Mouse (Mus musculus) regulatory T cell (primary cell): ENCODE data around the gene Enpep.

Experiments used
- in situ Hi-C: fragments of 300-600 bp; cut with MboI, MseI; formaldehyde crosslinking; loops from one replicate; pipeline ENCODE4 v1.15.1; 2025; ENCODE audit warnings: high pct_unique_total_duplicates

The Enpep gene

GRCm38 (mm10) chr3:129332586-129332985, at the start of gene Enpep:
Gene Enpep (minus strand): TSS chr3:129332720.
- in situ Hi-C loops: no loop called here

DNA sequence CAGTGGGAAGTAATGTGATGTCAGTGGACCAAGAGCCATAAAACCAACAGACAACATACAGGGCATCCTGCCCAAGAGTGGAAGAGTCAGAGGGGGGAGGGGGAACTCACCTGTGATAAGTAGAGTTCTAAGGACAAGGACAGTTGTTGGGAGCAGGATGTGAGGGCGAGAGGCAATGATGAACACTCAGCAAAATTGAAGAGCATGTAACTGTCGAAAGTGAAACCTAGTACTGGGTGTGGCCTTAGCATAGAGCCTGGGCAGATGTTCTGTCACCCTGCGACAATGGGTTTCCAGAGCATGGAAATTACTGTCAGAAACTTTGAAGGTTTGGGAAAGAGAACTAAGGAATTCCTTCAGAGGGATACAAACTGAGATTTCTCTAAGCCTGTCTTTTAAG, 46.6 kb upstream of the Enpep start:
- in situ Hi-C loops: no loop called here

- in situ Hi-C loops: no loop called here
Observed at GRCm38 (mm10) chr3:129375087-129375486, 42.6 kb upstream of the Enpep start.

- in situ Hi-C loops: no loop called here
Observed at GRCm38 (mm10) chr3:129373108-129373507, 40.6 kb upstream of the Enpep start.

GRCm38 (mm10) chr3:129369491-129369890, 37.0 kb upstream of the Enpep start:
- in situ Hi-C loops: no loop called here

- in situ Hi-C loops: no loop called here
Observed at GRCm38 (mm10) chr3:129365919-129366318, 33.4 kb upstream of the Enpep start.

DNA sequence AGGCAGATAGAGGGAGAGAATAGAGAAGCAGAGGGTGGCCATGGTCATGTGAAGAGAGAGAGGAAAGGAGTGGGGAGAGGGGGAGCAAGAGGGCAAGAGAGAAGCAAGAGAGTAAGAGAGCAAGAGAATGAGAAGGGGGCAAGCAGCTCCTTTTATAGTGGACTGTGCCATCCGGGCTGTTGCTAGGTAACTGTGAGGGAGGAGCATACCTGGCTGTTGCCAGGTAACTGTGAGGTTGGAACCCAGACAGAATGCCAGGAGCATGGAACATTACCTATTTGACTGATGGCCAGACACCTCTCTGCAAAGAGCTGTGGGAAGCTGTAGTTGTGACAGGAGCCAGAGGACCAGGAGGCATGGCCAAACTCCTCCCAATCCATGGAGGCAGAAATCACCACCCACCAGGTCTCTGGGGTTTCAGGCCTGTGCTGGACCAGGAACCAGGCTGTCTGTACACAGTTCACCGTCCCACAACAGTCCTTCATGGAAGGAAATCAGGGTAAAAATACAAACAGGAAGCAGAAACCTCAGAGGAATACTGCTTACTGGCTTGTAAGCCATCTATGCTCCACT, 32.4 kb upstream of the Enpep start:
- in situ Hi-C loops: no loop called here

- in situ Hi-C loops: no loop called here
Observed at GRCm38 (mm10) chr3:129363426-129363825, 30.9 kb upstream of the Enpep start.

DNA sequence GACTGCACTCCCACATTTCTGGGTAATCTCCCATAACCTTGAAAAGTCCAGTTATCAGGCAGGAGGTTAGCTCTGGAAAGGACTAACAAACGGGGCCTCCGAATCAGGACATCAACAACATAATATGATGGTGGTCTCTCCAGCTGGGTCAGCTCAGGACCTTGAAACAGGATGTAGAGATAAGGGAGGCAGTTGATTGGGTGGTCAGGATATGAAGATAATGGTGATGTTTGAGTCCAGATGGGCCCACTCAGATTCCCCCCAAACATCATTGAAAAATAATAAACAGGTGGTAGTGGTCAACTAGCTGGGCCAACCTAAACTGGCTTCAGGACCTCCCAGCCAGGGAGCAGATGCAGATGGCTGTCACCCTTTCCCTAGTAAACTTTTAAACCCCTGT, 25.6 kb upstream of the Enpep start:
- in situ Hi-C loops: no loop called here

DNA sequence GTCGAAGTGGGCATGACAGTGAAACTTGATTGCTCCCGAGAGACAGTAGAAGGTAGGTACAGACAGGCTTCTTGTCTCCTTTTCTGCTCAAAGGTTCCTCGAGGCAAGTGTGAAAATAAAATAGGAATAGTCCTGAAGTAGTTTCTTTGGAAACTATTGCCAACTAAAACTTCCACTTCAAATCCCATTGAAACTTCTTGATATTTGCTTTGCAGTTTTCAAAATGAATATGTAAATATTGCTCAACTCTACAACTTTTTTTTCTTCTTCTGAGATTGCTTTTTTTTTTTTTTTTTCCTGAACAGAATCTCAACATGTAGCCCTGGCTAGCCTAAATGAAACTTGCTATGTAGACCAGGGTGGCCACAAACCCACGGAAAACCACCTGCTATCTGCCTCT, 21.4 kb upstream of the Enpep start:
- in situ Hi-C loops: no loop called here

- in situ Hi-C loops: no loop called here
Observed at GRCm38 (mm10) chr3:129351320-129351877, 18.9 kb upstream of the Enpep start.

DNA sequence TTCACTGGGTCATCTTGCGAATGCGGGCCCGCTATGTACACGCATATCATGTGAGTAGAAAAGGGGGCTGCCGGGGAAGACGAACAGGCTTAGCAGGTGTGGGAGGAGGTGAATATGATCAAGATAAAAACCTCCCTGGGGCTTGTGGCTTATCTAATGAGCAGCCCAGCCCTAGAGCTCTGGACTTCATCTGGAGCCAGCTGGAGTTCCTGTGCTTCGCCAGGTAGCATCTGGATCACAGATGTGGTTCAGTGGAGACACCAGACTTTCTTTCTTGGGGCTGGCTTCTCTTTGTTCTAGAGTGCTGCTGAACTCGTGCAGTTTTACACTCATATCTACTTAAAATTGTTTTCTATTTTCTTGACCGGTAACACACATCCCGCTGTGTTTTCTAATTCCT, 14.8 kb upstream of the Enpep start:
- in situ Hi-C loops: no loop called here

GRCm38 (mm10) chr3:129342767-129343166, 10.2 kb upstream of the Enpep start:
- in situ Hi-C loops: no loop called here

DNA sequence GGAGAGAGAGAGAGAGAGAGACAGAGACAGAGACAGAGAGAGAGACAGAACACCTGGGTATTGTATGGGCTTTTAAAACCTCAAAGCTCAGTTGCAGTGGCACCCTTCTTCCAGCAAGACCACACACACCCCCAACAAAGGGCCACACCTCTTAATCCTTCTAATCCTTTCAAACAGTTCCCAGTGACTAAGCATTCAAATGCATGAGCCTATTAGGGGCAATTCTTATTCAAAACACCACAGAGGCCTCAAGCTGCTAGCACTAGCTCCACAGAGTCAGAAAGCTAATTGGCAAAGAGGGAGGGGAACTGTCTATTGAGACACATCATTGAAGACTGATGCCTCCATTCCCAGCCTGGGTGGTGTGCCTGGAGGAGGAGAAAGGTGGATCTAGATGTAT, 8.5 kb upstream of the Enpep start:
- in situ Hi-C loops: no loop called here

GRCm38 (mm10) chr3:129338296-129339091, 6.0 kb upstream of the Enpep start:
- in situ Hi-C loops: no loop called here

- in situ Hi-C loops: no loop called here
Observed at GRCm38 (mm10) chr3:129332142-129332541, 378 bp downstream of the Enpep start.

GRCm38 (mm10) chr3:129331427-129331826, 1.1 kb downstream of the Enpep start:
- in situ Hi-C loops: no loop called here

DNA sequence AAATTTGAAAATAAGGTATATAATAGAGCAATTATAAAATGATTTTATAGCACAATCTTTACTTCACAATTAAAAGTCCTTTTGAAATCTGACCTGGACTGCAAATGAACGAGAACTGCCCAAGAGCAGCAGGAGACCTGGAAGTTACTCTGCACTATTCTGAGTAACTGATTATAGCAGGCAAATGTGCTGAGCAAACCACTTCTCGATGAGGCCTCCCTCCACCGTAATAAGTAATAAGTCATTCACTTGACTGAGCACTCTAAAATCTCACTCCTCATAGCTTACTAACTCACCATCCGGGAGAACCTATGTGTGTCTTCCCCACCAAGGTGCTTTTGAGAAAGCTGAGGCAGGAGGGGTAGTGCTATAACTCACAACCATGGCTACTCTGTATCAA, 4.5 kb downstream of the Enpep start:
- in situ Hi-C loops: no loop called here

DNA sequence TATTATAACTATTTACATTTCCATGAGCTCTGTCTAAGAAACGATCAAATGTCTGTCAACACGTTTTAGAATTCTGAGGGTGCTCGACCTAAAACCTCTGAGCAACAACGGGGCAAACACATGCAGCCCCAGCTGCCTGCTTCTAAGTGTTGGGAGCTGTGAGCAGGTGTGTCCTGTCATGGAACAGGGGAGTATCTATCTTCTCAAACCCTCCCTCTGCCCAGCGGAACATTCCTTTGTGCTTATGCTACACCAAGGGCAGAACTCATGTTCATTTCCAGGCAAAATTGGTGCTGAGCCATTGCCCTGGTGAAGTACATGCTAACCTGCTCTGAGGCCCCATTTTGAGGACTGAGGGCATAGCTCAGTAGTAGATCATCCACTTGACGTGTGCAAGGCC, 10.9 kb downstream of the Enpep start:
- in situ Hi-C loops: loop anchor here (25.0 kb wide), 2 partner anchors 741 to 1541 kb away; partner anchors contain the start of gene Sec24b

GRCm38 (mm10) chr3:129317032-129317729, 15.3 kb downstream of the Enpep start:
- in situ Hi-C loops: loop anchor here (25.0 kb wide), 2 partner anchors 745 to 1545 kb away; partner anchors contain the start of gene Sec24b

GRCm38 (mm10) chr3:129313671-129314415, 18.7 kb downstream of the Enpep start:
- in situ Hi-C loops: loop anchor here (5.0 to 25.0 kb wide), 3 partner anchors 218 to 1548 kb away; partner anchors contain the start of genes Elovl6 and Sec24b
